Mouse (Mus musculus) G1E (cell line): ENCODE measurements around the gene Zc3h7b. TPM values are rescaled to one million over a fixed set of nuclear protein-coding genes. Genes with fewer than 3 reads are reported as not detected.

Source experiments
- ATAC-seq: 2 replicates; pipeline ENCODE4 v1.8.0; 2016; ENCODE audit warnings: mild to moderate bottlenecking; ENCODE audit not compliant: insufficient number of reproducible peaks, poor library complexity, low FRiP score, severe bottlenecking; ENCODE audit errors: extremely low read depth
- DNase-seq: peaks from one replicate; pipeline ENCODE4 v3.0.0; 2012; ENCODE audit warnings: low spot score
- H3K27me3 ChIP-seq: 2 replicates; pipeline ENCODE4 v1.6.1; 2012; ENCODE audit warnings: mild to moderate bottlenecking, low read length, inconsistent platforms; ENCODE audit not compliant: insufficient read depth
- H3K36me3 ChIP-seq: replicated peaks from 2 replicates; pipeline ENCODE3; 2012; ENCODE audit warnings: mild to moderate bottlenecking, inconsistent platforms
- H3K4me1 ChIP-seq: 2 replicates; pipeline ENCODE4 v1.6.1; 2012; ENCODE audit warnings: low read depth, low read length, inconsistent platforms, mixed read lengths; ENCODE audit not compliant: insufficient read depth
- H3K4me3 ChIP-seq: 2 replicates; pipeline ENCODE4 v1.5.1; 2012; ENCODE audit warnings: low read depth, mild to moderate bottlenecking, inconsistent platforms, low read length, moderate library complexity, mixed read lengths
- H3K9me3 ChIP-seq: replicated peaks from 2 replicates; pipeline ENCODE4 v1.6.1; 2012; ENCODE audit warnings: inconsistent platforms
- CTCF ChIP-seq: IDR thresholded peaks from 2 replicates; pipeline ENCODE4 v1.5.1; 2012; ENCODE audit warnings: low read depth, low read length, inconsistent platforms, mixed read lengths
- GATA1 ChIP-seq: IDR thresholded peaks from 2 replicates; pipeline ENCODE4 v1.6.1; 2012; ENCODE audit warnings: borderline replicate concordance, low read length, inconsistent platforms, mixed read lengths
- GATA2 ChIP-seq: IDR thresholded peaks from 2 replicates; pipeline ENCODE4 v1.6.1; 2012; ENCODE audit warnings: low read depth, low read length, inconsistent platforms, borderline replicate concordance
- POLR2AphosphoS5 ChIP-seq: IDR thresholded peaks from 2 replicates; pipeline ENCODE4 v1.6.1; 2012; ENCODE audit warnings: low read depth, low read length, inconsistent platforms; ENCODE audit not compliant: insufficient replicate concordance
- TAL1 ChIP-seq: conservative IDR thresholded peaks from 2 replicates; pipeline ENCODE4 v1.6.1; 2012; ENCODE audit warnings: low read depth, low read length, inconsistent platforms, mixed read lengths
- polyA plus RNA-seq: library from polyadenylated mRNA; stranded (reverse); fragments of >175 nt; gene quantifications from 2 replicates; pipeline ENCODE4 v1.2.3, GENCODE M21; 2012
- total RNA-seq, 2 experiments: library from RNA; stranded (forward) in 1 of 2; stranded (reverse) in 1 of 2; fragments of 200-1000 nt in 1 of 2; fragments of >200 nt in 1 of 2; fragmentation: Nextera tagmentation in 1 of 2; gene quantifications; 2 replicates each; pipeline ENCODE4 v1.2.3; 2014 to 2017

The Zc3h7b gene
- total and polyA plus RNA-seq, 3 experiments, result 14.3 to 66.6 (median 37.5) TPM

GRCm38 (mm10) chr15:81753669-81754068 is 8.8 kb downstream of the Zc3h7b start:
- Histone ChIP-seq H3K9me3 (peaks cover 4% of the 10 kb centered on the region), H3K36me3 (peaks cover 61% of the 10 kb centered on the region), H3K4me3 (no peak overlapping the region), H3K4me1 (peaks cover 8% of the 10 kb centered on the region), H3K27me3 (no peaks in the 10 kb centered on the region)
- DNase-seq (no peak), ATAC-seq (no peak)
- TF ChIP-seq GATA1 (no peak), CTCF (no peak), POLR2AphosphoS5 (no peak), TAL1 (no peak), GATA2 (no peak)

- H3K9me3 ChIP-seq, result peaks cover 4% of the 10 kb centered on the region
- no peaks in the 10 kb centered on the region for H3K27me3 ChIP-seq
- no peak for ATAC-seq
- peaks cover 69% of the 10 kb centered on the region for H3K36me3 ChIP-seq
- no peak overlapping the region for H3K4me3 ChIP-seq
- TF ChIP-seq GATA1, result no peak
- TF ChIP-seq GATA2, result no peak
- no peak for TF ChIP-seq TAL1
- TF ChIP-seq CTCF, result no peak
- no peak for TF ChIP-seq POLR2AphosphoS5
- no peak for DNase-seq
- 0 out of 2 replicates have a peak, but pooled peaks cover 3% of the 10 kb centered on the region for H3K4me1 ChIP-seq
These were observed 13.8 kb downstream of the Zc3h7b start for GRCm38 (mm10) chr15:81758701-81759100.

GRCm38 (mm10) chr15:81759542-81759941 is 14.7 kb downstream of the Zc3h7b start:
- peaks cover 63% of the 10 kb centered on the region for H3K36me3 ChIP-seq
- no peak for ATAC-seq
- H3K9me3 ChIP-seq, result peaks cover 4% of the 10 kb centered on the region
- TF ChIP-seq CTCF (no peak), GATA2 (no peak), GATA1 (no peak), POLR2AphosphoS5 (no peak), TAL1 (no peak)
- no peak overlapping the region for H3K4me3 ChIP-seq
- H3K4me1 ChIP-seq, result peaks cover 8% of the 10 kb centered on the region
- no peak for DNase-seq
- no peaks in the 10 kb centered on the region for H3K27me3 ChIP-seq

- Histone ChIP-seq H3K36me3 (peaks cover 57% of the 10 kb centered on the region), H3K4me1 (peaks cover 6% of the 10 kb centered on the region), H3K27me3 (no peaks in the 10 kb centered on the region), H3K9me3 (peaks cover 4% of the 10 kb centered on the region), H3K4me3 (no peak overlapping the region)
- ATAC-seq, result no peak
- TF ChIP-seq CTCF, result no peak
- no peak for TF ChIP-seq GATA2
- no peak for TF ChIP-seq GATA1
- TF ChIP-seq POLR2AphosphoS5, result no peak
- TF ChIP-seq TAL1, result no peak
- DNase-seq, result no peak
These were observed 15.7 kb downstream of the Zc3h7b start for GRCm38 (mm10) chr15:81760361-81761079.

GRCm38 (mm10) chr15:81761381-81761780 is 16.5 kb downstream of the Zc3h7b start:
- DNase-seq (no peak), ATAC-seq (no peak)
- peaks cover 8% of the 10 kb centered on the region for H3K4me1 ChIP-seq
- H3K27me3 ChIP-seq, result no peaks in the 10 kb centered on the region
- H3K36me3 ChIP-seq, result peaks cover 60% of the 10 kb centered on the region
- no peak overlapping the region for H3K4me3 ChIP-seq
- H3K9me3 ChIP-seq, result no peaks in the 10 kb centered on the region
- no peak for TF ChIP-seq GATA1
- TF ChIP-seq POLR2AphosphoS5, result no peak
- no peak for TF ChIP-seq GATA2
- TF ChIP-seq CTCF, result no peak
- no peak for TF ChIP-seq TAL1

- no peaks in the 10 kb centered on the region for H3K27me3 ChIP-seq
- ATAC-seq, result no peak
- H3K36me3 ChIP-seq, result peaks cover 65% of the 10 kb centered on the region
- DNase-seq, result no peak
- TF ChIP-seq POLR2AphosphoS5, result no peak
- no peak for TF ChIP-seq GATA2
- no peak for TF ChIP-seq CTCF
- TF ChIP-seq GATA1, result no peak
- no peak for TF ChIP-seq TAL1
- H3K4me3 ChIP-seq, result no peak overlapping the region
- peaks cover 9% of the 10 kb centered on the region for H3K4me1 ChIP-seq
- no peaks in the 10 kb centered on the region for H3K9me3 ChIP-seq
These were observed 17.1 kb downstream of the Zc3h7b start for GRCm38 (mm10) chr15:81761959-81762358.
